Comparison of ENCODE assay signal across 8 mouse cellular contexts in the genomic region with DNA sequence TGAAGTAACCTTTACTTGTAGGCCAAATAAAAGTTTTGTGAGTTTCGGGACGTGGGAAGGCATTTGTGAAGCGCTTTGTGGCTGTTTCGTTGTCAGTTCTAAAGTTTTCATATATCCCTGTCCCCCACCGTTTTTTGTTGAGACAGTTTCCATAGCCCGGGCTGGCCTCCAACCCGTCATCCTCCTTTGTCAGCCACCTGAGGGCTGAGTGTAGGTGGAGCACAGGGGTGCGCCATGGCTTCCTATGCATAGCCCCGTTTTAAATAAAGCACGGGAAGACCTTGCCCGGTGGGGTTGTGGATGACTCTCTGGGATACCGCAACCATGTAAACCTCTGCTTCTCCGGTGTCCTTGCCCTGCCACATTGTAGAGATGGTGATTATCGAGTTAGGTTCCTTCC. TPM values are rescaled to one million over a fixed set of nuclear protein-coding genes. Genes with fewer than 3 reads are reported as not detected.
A peak's percentile ranks its signal among the peaks of the same experiment; 100 is the strongest.
DNase-seq lines count a peak whose midpoint lies in the region; ATAC-seq lines count a peak whose summit lies in the region.
"Had no signal": no experiment of that assay in that cellular context is flagged by ENCODE, and none has a peak within 500 bp of the region (broad histone marks: within the 10 kb centered on the region; RNA-seq: fewer than 3 reads in every experiment).

No protein-coding gene starts in this region.

- WGBS in hindbrain, embryonic 12.5 days: 72% methylated on average over 14 of the region's 14 CpGs
- 78% methylated on average over 14 of the region's 14 CpGs for WGBS in hindbrain, embryonic 11.5 days
- 80% methylated on average over 14 of the region's 14 CpGs for WGBS in neural tube, embryonic 12.5 days
- 79% methylated on average over 14 of the region's 14 CpGs for WGBS in intestine, embryonic 15.5 days
- WGBS in stomach, embryonic 16.5 days: 78% methylated on average over 14 of the region's 14 CpGs

- H3K27me3 ChIP-seq in hindbrain, embryonic 12.5 days: no peaks in the 10 kb centered on the region
- no peaks in the 10 kb centered on the region for H3K27me3 ChIP-seq in hindbrain, embryonic 11.5 days (ENCODE audit: control insufficient read depth, insufficient read depth, low read length)
- no peaks in the 10 kb centered on the region for H3K27me3 ChIP-seq in neural tube, embryonic 12.5 days (replicated peaks)
- H3K27me3 ChIP-seq in intestine, embryonic 15.5 days (replicated peaks): no peaks in the 10 kb centered on the region
- no peaks in the 10 kb centered on the region for H3K27me3 ChIP-seq in stomach, embryonic 16.5 days (ENCODE audit: control insufficient read depth, insufficient read depth, low read length)

- H3K9ac ChIP-seq in hindbrain, embryonic 12.5 days: no peak overlapping the region
- H3K9ac ChIP-seq in hindbrain, embryonic 11.5 days (ENCODE audit: low read depth, low read length): no peak overlapping the region
- 0 out of 2 replicates have a peak overlapping the region, but pooled peaks have one; percentile 19 for H3K9ac ChIP-seq in neural tube, embryonic 12.5 days
- peak overlapping the region; percentile 79; the same call in 1 of the 2 replicates for H3K9ac ChIP-seq in intestine, embryonic 15.5 days
- H3K9ac ChIP-seq in stomach, embryonic 16.5 days (ENCODE audit: low read length): peak overlapping the region; percentile 79; the same call in 1 of the 2 replicates

- ATAC-seq in hindbrain, embryonic 12.5 days (ENCODE audit: low FRiP score): no peak
- ATAC-seq in hindbrain, embryonic 11.5 days (ENCODE audit: low FRiP score): no peak
- no peak for ATAC-seq in neural tube, embryonic 12.5 days (ENCODE audit: low FRiP score, low read depth)
- ATAC-seq in intestine, embryonic 15.5 days: no peak
- ATAC-seq in stomach, embryonic 16.5 days (ENCODE audit: insufficient read depth, low FRiP score): no peak

- H3K27ac ChIP-seq in hindbrain, embryonic 12.5 days: no peak overlapping the region
- H3K27ac ChIP-seq in hindbrain, embryonic 11.5 days (ENCODE audit: low read depth, low read length): no peak overlapping the region
- H3K27ac ChIP-seq in neural tube, embryonic 12.5 days: no peak overlapping the region
- no peak overlapping the region for H3K27ac ChIP-seq in intestine, embryonic 15.5 days
- no peak overlapping the region for H3K27ac ChIP-seq in stomach, embryonic 16.5 days (ENCODE audit: low read length)

- no peaks in the 10 kb centered on the region for H3K9me3 ChIP-seq in hindbrain, embryonic 12.5 days (replicated peaks)
- no peaks in the 10 kb centered on the region for H3K9me3 ChIP-seq in hindbrain, embryonic 11.5 days (ENCODE audit: control insufficient read depth, low read length)
- no peaks in the 10 kb centered on the region for H3K9me3 ChIP-seq in neural tube, embryonic 12.5 days
- no peaks in the 10 kb centered on the region for H3K9me3 ChIP-seq in intestine, embryonic 15.5 days
- no peaks in the 10 kb centered on the region for H3K9me3 ChIP-seq in stomach, embryonic 16.5 days (replicated peaks; ENCODE audit: control insufficient read depth, low read length)

- H3K4me1 ChIP-seq in hindbrain, embryonic 12.5 days: peaks cover 18% of the 10 kb centered on the region
- H3K4me1 ChIP-seq in hindbrain, embryonic 11.5 days (replicated peaks; ENCODE audit: control insufficient read depth, insufficient read depth, low read length): peaks cover 5% of the 10 kb centered on the region; the same call in 1 of the 2 replicates
- peaks cover 11% of the 10 kb centered on the region for H3K4me1 ChIP-seq in neural tube, embryonic 12.5 days
- H3K4me1 ChIP-seq in intestine, embryonic 15.5 days (replicated peaks): peaks cover 4% of the 10 kb centered on the region
- peaks cover 15% of the 10 kb centered on the region for H3K4me1 ChIP-seq in stomach, embryonic 16.5 days (ENCODE audit: control insufficient read depth, insufficient read depth, low read length)

- peak overlapping the region; percentile 81 for H3K4me2 ChIP-seq in hindbrain, embryonic 12.5 days (replicated peaks)
- H3K4me2 ChIP-seq in hindbrain, embryonic 11.5 days (replicated peaks; ENCODE audit: low read depth, low read length): no peak overlapping the region
- H3K4me2 ChIP-seq in neural tube, embryonic 12.5 days (replicated peaks): peak overlapping the region; percentile 78; the same call in 1 of the 2 replicates
- H3K4me2 ChIP-seq in intestine, embryonic 15.5 days (replicated peaks): peak overlapping the region; percentile 76
- peak overlapping the region; percentile 71; the same call in 1 of the 2 replicates for H3K4me2 ChIP-seq in stomach, embryonic 16.5 days (ENCODE audit: low read depth, low read length)

- DNase-seq in hindbrain, embryonic 11.5 days (ENCODE audit: low spot score): no peak
- DNase-seq in neural tube, embryonic 10.5 days (ENCODE audit: extremely low spot score, low spot score): no peak
- DNase-seq in gastrocnemius, adult 18-20 months (ENCODE audit: low spot score): no peak
- DNase-seq: lung, adult 18-20 months had no signal

- H3K4me3 ChIP-seq in hindbrain, embryonic 12.5 days: no peak overlapping the region
- H3K4me3 ChIP-seq in hindbrain, embryonic 11.5 days (ENCODE audit: low read depth, low read length): no peak overlapping the region
- no peak overlapping the region for H3K4me3 ChIP-seq in neural tube, embryonic 12.5 days
- 0 out of 2 replicates have a peak overlapping the region, but pooled peaks have one; percentile 76 for H3K4me3 ChIP-seq in intestine, embryonic 15.5 days (replicated peaks)
- H3K4me3 ChIP-seq in stomach, embryonic 16.5 days (replicated peaks; ENCODE audit: low read length): peak overlapping the region; percentile 65; the same call in 1 of the 2 replicates

- H3K36me3 ChIP-seq in hindbrain, embryonic 12.5 days: peaks cover 4% of the 10 kb centered on the region
- no peaks in the 10 kb centered on the region for H3K36me3 ChIP-seq in hindbrain, embryonic 11.5 days (ENCODE audit: control insufficient read depth, insufficient read depth, low read length)
- H3K36me3 ChIP-seq in neural tube, embryonic 12.5 days: peaks cover 6% of the 10 kb centered on the region; the same call in 1 of the 2 replicates
- no peaks in the 10 kb centered on the region for H3K36me3 ChIP-seq in intestine, embryonic 15.5 days
- H3K36me3 ChIP-seq in stomach, embryonic 16.5 days (ENCODE audit: control insufficient read depth, insufficient read depth, low read length): no peaks in the 10 kb centered on the region; the same call in 1 of the 2 replicates

RNA-seq across cellular contexts. Expression of a gene that starts 1.3 kb away (rescaled TPM):
- polyA plus RNA-seq in hindbrain, embryonic 12.5 days (2016; fragmentation: Nextera tagmentation; extraction: Ambion mirVana): 6.1 and 6.6 TPM in 2 replicates
- 4.6 and 6.0 TPM in 2 replicates for polyA plus RNA-seq in hindbrain, embryonic 11.5 days (2014; fragmentation: Nextera tagmentation; extraction: Ambion mirVana)
- polyA plus RNA-seq in neural tube, embryonic 12.5 days (2016; fragmentation: Nextera tagmentation; extraction: Ambion mirVana): 5.4 and 5.8 TPM in 2 replicates
- polyA plus RNA-seq in intestine, embryonic 15.5 days (2015; fragmentation: Nextera tagmentation; extraction: Ambion mirVana): 6.1 and 6.8 TPM in 2 replicates
- polyA plus RNA-seq in stomach, embryonic 16.5 days (2015; fragmentation: Nextera tagmentation; extraction: Ambion mirVana): 6.9 and 7.2 TPM in 2 replicates
- total RNA-seq in gastrocnemius, adult 18-20 months (2021): 10 to 100 TPM; 13.1 to 13.7 TPM

RNA-seq across cellular contexts. Expression of a gene that starts 34.6 kb away (rescaled TPM):
- polyA plus RNA-seq in hindbrain, embryonic 12.5 days (2016; fragmentation: Nextera tagmentation; extraction: Ambion mirVana): 111 and 123 TPM in 2 replicates
- polyA plus RNA-seq in hindbrain, embryonic 11.5 days (2014; fragmentation: Nextera tagmentation; extraction: Ambion mirVana): 80.7 and 117 TPM in 2 replicates
- polyA plus RNA-seq in neural tube, embryonic 12.5 days (2016; fragmentation: Nextera tagmentation; extraction: Ambion mirVana): 89.2 and 90.6 TPM in 2 replicates
- 175 and 185 TPM in 2 replicates for polyA plus RNA-seq in intestine, embryonic 15.5 days (2015; fragmentation: Nextera tagmentation; extraction: Ambion mirVana)
- 162 and 165 TPM in 2 replicates for polyA plus RNA-seq in stomach, embryonic 16.5 days (2015; fragmentation: Nextera tagmentation; extraction: Ambion mirVana)
- 100 to 1,000 TPM; 341 to 345 TPM for total RNA-seq in gastrocnemius, adult 18-20 months (2021)

Comparison
In these comparisons a context has a peak if more than half of its experiments do, and no peak if none do; other contexts are left out.
1. H3K4me3 ChIP-seq: peak in intestine, embryonic 15.5 days (single experiment) and stomach, embryonic 16.5 days (single experiment); none in hindbrain, embryonic 12.5 days (single experiment), hindbrain, embryonic 11.5 days (single experiment) and neural tube, embryonic 12.5 days (single experiment).
2. H3K9ac ChIP-seq: peak in neural tube, embryonic 12.5 days (single experiment), intestine, embryonic 15.5 days (single experiment) and stomach, embryonic 16.5 days (single experiment); none in hindbrain, embryonic 12.5 days (single experiment) and hindbrain, embryonic 11.5 days (single experiment).